8 mouse cellular contexts compared by ENCODE assay signal in the genomic region with DNA sequence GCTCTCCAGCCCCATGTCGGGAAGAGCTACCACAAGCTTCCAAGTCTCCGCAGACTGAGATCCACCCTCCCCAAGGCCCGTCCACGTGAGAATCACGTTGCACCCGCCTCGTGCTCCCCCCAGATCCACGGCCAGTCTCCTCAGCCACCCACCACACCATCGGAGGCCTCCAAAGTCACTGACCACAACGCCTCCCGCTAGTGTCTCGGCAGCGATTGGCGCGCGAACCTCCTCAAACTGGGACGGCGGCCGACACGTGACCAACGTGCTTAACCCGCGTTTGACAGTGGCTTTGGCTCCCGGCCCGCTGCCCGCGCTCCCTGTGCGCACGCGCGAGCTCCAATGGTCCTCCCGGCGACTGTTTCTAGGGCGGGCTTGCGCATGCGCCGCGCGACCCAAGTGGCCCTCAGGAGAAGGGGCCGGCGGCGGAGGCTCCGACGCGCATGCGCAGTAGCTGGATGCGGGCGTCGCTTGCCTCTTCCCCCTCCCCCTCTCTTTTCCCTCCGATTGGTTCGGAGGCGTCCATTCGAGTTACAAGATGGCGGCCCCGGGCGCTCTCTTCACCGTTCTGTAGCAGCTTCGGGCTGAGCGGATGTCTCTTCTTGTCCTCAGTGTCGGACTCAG. TPM values are rescaled to one million over a fixed set of nuclear protein-coding genes. Genes with fewer than 3 reads are reported as not detected.
DNase-seq lines count a peak whose midpoint lies in the region; ATAC-seq and TF ChIP-seq lines count a peak whose summit lies in the region.

A gene (plus strand): TSS at position 528 of the 624 bp plus-strand sequence.

- WGBS in embryonic facial prominence, embryonic 13.5 days, result under 1% methylated on average over 60 of the region's 60 CpGs
- under 1% methylated on average over 60 of the region's 60 CpGs for WGBS in kidney, adult 2 months
- WGBS in limb, embryonic 12.5 days, result under 1% methylated on average over 60 of the region's 60 CpGs
- under 1% methylated on average over 60 of the region's 60 CpGs for WGBS in midbrain, embryonic 15.5 days
- WGBS in spleen, adult 2 months, result under 1% methylated on average over 59 of the region's 60 CpGs

- H3K4me3 ChIP-seq in embryonic facial prominence, embryonic 13.5 days, result peak within 1 kb of the TSS; percentile 97
- H3K4me3 ChIP-seq in kidney, adult 2 months (ENCODE audit: insufficient read depth, low read depth, low read length), result peak within 1 kb of the TSS; percentile 81
- H3K4me3 ChIP-seq in limb, embryonic 12.5 days (replicated peaks), result peak within 1 kb of the TSS; percentile 99
- H3K4me3 ChIP-seq in midbrain, embryonic 15.5 days, result peak within 1 kb of the TSS; percentile 82
- peak within 1 kb of the TSS; percentile 86 for H3K4me3 ChIP-seq in spleen, adult 2 months (ENCODE audit: extremely low read depth, insufficient read depth, insufficient read length)

- peak within 1 kb of the TSS; percentile 81 for H3K4me2 ChIP-seq in embryonic facial prominence, embryonic 13.5 days
- peak within 1 kb of the TSS; percentile 86 for H3K4me2 ChIP-seq in limb, embryonic 12.5 days
- peak within 1 kb of the TSS; percentile 97 for H3K4me2 ChIP-seq in midbrain, embryonic 15.5 days

- peak; percentile 64 for TF ChIP-seq POLR2A in kidney, adult 2 months (IDR thresholded peaks at IDR 0.05; ENCODE audit: low read depth, low read length)
- TF ChIP-seq POLR2A in spleen, adult 2 months (IDR thresholded peaks at IDR 0.05; ENCODE audit: low read depth, low read length), result peak; percentile 55

- peaks cover 26% of the 10 kb centered on the region for H3K4me1 ChIP-seq in embryonic facial prominence, embryonic 13.5 days
- peaks cover 4% of the 10 kb centered on the region; the same call in 1 of the 2 replicates for H3K4me1 ChIP-seq in kidney, adult 2 months (ENCODE audit: control insufficient read depth, insufficient read depth, low read length)
- H3K4me1 ChIP-seq in limb, embryonic 12.5 days (replicated peaks), result peaks cover 27% of the 10 kb centered on the region
- peaks cover 31% of the 10 kb centered on the region for H3K4me1 ChIP-seq in midbrain, embryonic 15.5 days
- H3K4me1 ChIP-seq in spleen, adult 2 months (ENCODE audit: control insufficient read depth, insufficient read depth, insufficient read length), result peaks cover 6% of the 10 kb centered on the region

- no peaks in the 10 kb centered on the region for H3K9me3 ChIP-seq in embryonic facial prominence, embryonic 13.5 days
- H3K9me3 ChIP-seq in limb, embryonic 12.5 days, result no peaks in the 10 kb centered on the region
- H3K9me3 ChIP-seq in midbrain, embryonic 15.5 days, result no peaks in the 10 kb centered on the region

- H3K27me3 ChIP-seq in embryonic facial prominence, embryonic 13.5 days, result no peaks in the 10 kb centered on the region
- H3K27me3 ChIP-seq in kidney, adult 2 months (replicated peaks; ENCODE audit: control insufficient read depth, insufficient read depth, low read length), result no peaks in the 10 kb centered on the region
- H3K27me3 ChIP-seq in limb, embryonic 12.5 days, result no peaks in the 10 kb centered on the region
- no peaks in the 10 kb centered on the region for H3K27me3 ChIP-seq in midbrain, embryonic 15.5 days (replicated peaks)
- no peaks in the 10 kb centered on the region for H3K27me3 ChIP-seq in spleen, adult 2 months (ENCODE audit: control insufficient read depth, insufficient read depth, low read length)

- H3K9ac ChIP-seq in embryonic facial prominence, embryonic 13.5 days, result peak within 1 kb of the TSS; percentile 97
- peak within 1 kb of the TSS; percentile 98 for H3K9ac ChIP-seq in limb, embryonic 12.5 days (replicated peaks)
- peak within 1 kb of the TSS; percentile 80 for H3K9ac ChIP-seq in midbrain, embryonic 15.5 days

- peaks cover 8% of the 10 kb centered on the region for H3K36me3 ChIP-seq in embryonic facial prominence, embryonic 13.5 days
- peaks cover 1% of the 10 kb centered on the region; the same call in 1 of the 2 replicates for H3K36me3 ChIP-seq in kidney, adult 2 months (ENCODE audit: control insufficient read depth, insufficient read depth, low read length)
- peaks cover 9% of the 10 kb centered on the region for H3K36me3 ChIP-seq in limb, embryonic 12.5 days
- H3K36me3 ChIP-seq in midbrain, embryonic 15.5 days (replicated peaks), result peaks cover 5% of the 10 kb centered on the region; the same call in 1 of the 2 replicates
- peaks cover 9% of the 10 kb centered on the region for H3K36me3 ChIP-seq in spleen, adult 2 months (ENCODE audit: control insufficient read depth, insufficient read depth, low read length)

- peak; percentile 86 for ATAC-seq in embryonic facial prominence, embryonic 13.5 days (ENCODE audit: insufficient number of reproducible peaks, insufficient read depth, low FRiP score, low TSS enrichment, low read depth)
- peak; percentile 91 for ATAC-seq in limb, embryonic 12.5 days (ENCODE audit: insufficient number of reproducible peaks, insufficient read depth, low FRiP score, low TSS enrichment, low read depth)
- ATAC-seq in midbrain, embryonic 15.5 days (replicated peaks), result peak; percentile 91

- peak; percentile 100 for DNase-seq in 3134 (ENCODE audit: extremely low read depth, insufficient read length, low spot score)
- peak; percentile 100 for DNase-seq in adrenal gland, postnatal 36 days
- peak; percentile 100 for DNase-seq in heart, adult 18-20 months
- DNase-seq in kidney, adult 2 months, result peak; percentile 100
- DNase-seq in spleen, adult 2 months (ENCODE audit: low read depth in 1 of 2, low spot score in 2 of 2), result peak; percentile 97 to 99

- no peak for TF ChIP-seq CTCF in kidney, adult 2 months (conservative IDR thresholded peaks at IDR 0.05; ENCODE audit: insufficient read depth, insufficient read length, low read depth, low read length)
- no peak for TF ChIP-seq CTCF in spleen, adult 2 months (IDR thresholded peaks at IDR 0.05; ENCODE audit: extremely low read depth, insufficient read depth, insufficient read length, insufficient replicate concordance)

- H3K27ac ChIP-seq in embryonic facial prominence, embryonic 13.5 days, result peak within 1 kb of the TSS; percentile 97
- peak within 1 kb of the TSS; percentile 85 for H3K27ac ChIP-seq in kidney, adult 2 months (ENCODE audit: insufficient read depth, low read depth, low read length)
- peak within 1 kb of the TSS; percentile 98 for H3K27ac ChIP-seq in limb, embryonic 12.5 days
- H3K27ac ChIP-seq in midbrain, embryonic 15.5 days, result peak within 1 kb of the TSS; percentile 95
- peak within 1 kb of the TSS; percentile 96 for H3K27ac ChIP-seq in spleen, adult 2 months (ENCODE audit: insufficient read depth, low read length)

RNA-seq across cellular contexts. Expression of the gene that starts here (rescaled TPM):
- 10 to 100 TPM; 39.9 to 41.1 TPM for total RNA-seq in adrenal gland, postnatal 36 days (2021)
- 39.7 and 40.6 TPM in 2 replicates for polyA plus RNA-seq in embryonic facial prominence, embryonic 13.5 days (2015; fragmentation: Nextera tagmentation; extraction: Ambion mirVana)
- total RNA-seq in heart, adult 18-20 months (2021), result 10 to 100 TPM; 15.5 to 17.7 TPM
- 9.9 and 11.4 TPM in 2 replicates for polyA plus RNA-seq in kidney, adult 2 months (2012; rRNA removed)
- polyA plus RNA-seq in limb, embryonic 12.5 days (2016; fragmentation: Nextera tagmentation; extraction: Ambion mirVana), result 55.3 and 57.6 TPM in 2 replicates
- polyA plus RNA-seq in midbrain, embryonic 15.5 days (2015; fragmentation: Nextera tagmentation; extraction: Ambion mirVana), result 25.4 and 26.2 TPM in 2 replicates
- 6.4 and 7.1 TPM in 2 replicates for polyA plus RNA-seq in spleen, adult 2 months (2012; rRNA removed)

Comparison
In these comparisons a context has a peak if more than half of its experiments do, and no peak if none do; other contexts are left out.
1. Peak in every context shown above with its lines: DNase-seq, ATAC-seq, H3K4me3 ChIP-seq and H3K27ac ChIP-seq.